Mouse (Mus musculus) stomach, adult 2 months (tissue): ENCODE results near the gene Iscu. TPM values are rescaled to one million over a fixed set of nuclear protein-coding genes. Genes with fewer than 3 reads are reported as not detected.

Experiments
- polyA plus RNA-seq: library from polyadenylated mRNA; depleted of rRNA; stranded (reverse); fragments of >200 nt; gene quantifications from 2 replicates; pipeline ENCODE4 v1.2.3, GENCODE M21; 2012; rRNA removed

Iscu gene
- 31.9 and 32.7 TPM in 2 replicates for polyA plus RNA-seq

GRCm38 (mm10) chr5:113772450-113772895 is at the start of gene Iscu, which contains the start of gene Sart3:
Gene Iscu, plus strand, starts transcription at chr5:113772748.
Gene Sart3, minus strand, starts transcription at chr5:113772510.

GRCm38 (mm10) chr5:113724446-113724845 is 48.1 kb upstream of the Iscu start, which contains the start of gene 1700069L16Rik:
Gene 1700069L16Rik, minus strand, starts transcription at chr5:113724772.

GRCm38 (mm10) chr5:113735345-113736112 is 37.0 kb upstream of the Iscu start, which contains the start of gene Ficd:
Gene Ficd, plus strand, starts transcription at chr5:113735803.

GRCm38 (mm10) chr5:113800280-113800679 is 27.7 kb downstream of the Iscu start, which contains the start of gene Tmem119:
Gene Tmem119, minus strand, starts transcription at chr5:113800516.

Other genes starting within 250 kb of the Iscu start
- 9.6 and 11.5 TPM in 2 replicates for gene Cmklr1, start 122.3 kb upstream of the Iscu start, polyA plus RNA-seq
- not detected in 2 replicates for gene 1700069L16Rik, start 48.0 kb upstream of the Iscu start, polyA plus RNA-seq
- gene Ficd, start 36.9 kb upstream of the Iscu start, polyA plus RNA-seq = 2.7 and 3.1 TPM in 2 replicates
- gene Sart3, start 238 bp upstream of the Iscu start, polyA plus RNA-seq = 5.0 and 6.0 TPM in 2 replicates
- 7.8 and 12.2 TPM in 2 replicates for gene Tmem119, start 27.8 kb downstream of the Iscu start, polyA plus RNA-seq
- 8.2 and 12.8 TPM in 2 replicates for gene Selplg, start 59.9 kb downstream of the Iscu start, polyA plus RNA-seq
- gene Coro1c, start 136.0 kb downstream of the Iscu start, polyA plus RNA-seq = 39.2 and 44.7 TPM in 2 replicates
- 4.1 and 4.8 TPM in 2 replicates for gene Ssh1, start 221.1 kb downstream of the Iscu start, polyA plus RNA-seq
- not detected in 2 replicates for gene Dao, start 231.0 kb downstream of the Iscu start, polyA plus RNA-seq